Mouse (Mus musculus) intestine, embryonic 15.5 days (tissue): ENCODE data around the gene Cd2bp2. TPM values are rescaled to one million over a fixed set of nuclear protein-coding genes. Genes with fewer than 3 reads are reported as not detected.

Experiments used
- ATAC-seq: fragments of 200-750 bp; cut with Nextera tagmentation; 2 replicates; pipeline ENCODE4 v1.8.0; 2017; ENCODE audit warnings: moderate TSS enrichment, moderate library complexity
- H3K27ac ChIP-seq: fragments of 300-500 bp; sonication (generic); 2 replicates; pipeline ENCODE4 v1.5.1; 2015; ENCODE audit warnings: mild to moderate bottlenecking, inconsistent platforms
- H3K27me3 ChIP-seq: fragments of 300-500 bp; sonication (generic); replicated peaks from 2 replicates; pipeline ENCODE4 v1.6.1; 2015; ENCODE audit warnings: inconsistent platforms
- H3K36me3 ChIP-seq: fragments of 300-500 bp; sonication (generic); 2 replicates; pipeline ENCODE4 v1.6.1; 2015; ENCODE audit warnings: inconsistent platforms
- H3K4me1 ChIP-seq: fragments of 300-500 bp; sonication (generic); replicated peaks from 2 replicates; pipeline ENCODE4 v1.6.1; 2015; ENCODE audit warnings: inconsistent platforms
- H3K4me2 ChIP-seq: fragments of 300-500 bp; sonication (generic); replicated peaks from 2 replicates; pipeline ENCODE4 v1.6.1; 2015; ENCODE audit warnings: mild to moderate bottlenecking, inconsistent platforms
- H3K4me3 ChIP-seq: fragments of 300-500 bp; sonication (generic); replicated peaks from 2 replicates; pipeline ENCODE4 v1.5.1; 2015; ENCODE audit warnings: inconsistent platforms
- H3K9ac ChIP-seq: fragments of 300-500 bp; sonication (generic); 2 replicates; pipeline ENCODE4 v1.6.1; 2015; ENCODE audit warnings: inconsistent platforms
- H3K9me3 ChIP-seq: fragments of 300-500 bp; sonication (generic); 2 replicates; pipeline ENCODE4 v1.6.1; 2016; ENCODE audit warnings: inconsistent platforms
- WGBS: fragments of 180-500 bp; shearing (Covaris S2); methylation state at CpG from one replicate; pipeline ENCODE4 v1.1.7; 2015; 5-methylcytosine and 5-hydroxymethylcytosine counted together
- polyA plus RNA-seq: library from polyadenylated mRNA; unstranded; fragments of >200 nt; fragmentation: Nextera tagmentation; extraction: Ambion mirVana; gene quantifications from 2 replicates; pipeline ENCODE4 v1.2.1, GENCODE M21; 2015

Gene Cd2bp2
- polyA plus RNA-seq, 1 experiment from 2014 or later: 43.4 TPM

DNA sequence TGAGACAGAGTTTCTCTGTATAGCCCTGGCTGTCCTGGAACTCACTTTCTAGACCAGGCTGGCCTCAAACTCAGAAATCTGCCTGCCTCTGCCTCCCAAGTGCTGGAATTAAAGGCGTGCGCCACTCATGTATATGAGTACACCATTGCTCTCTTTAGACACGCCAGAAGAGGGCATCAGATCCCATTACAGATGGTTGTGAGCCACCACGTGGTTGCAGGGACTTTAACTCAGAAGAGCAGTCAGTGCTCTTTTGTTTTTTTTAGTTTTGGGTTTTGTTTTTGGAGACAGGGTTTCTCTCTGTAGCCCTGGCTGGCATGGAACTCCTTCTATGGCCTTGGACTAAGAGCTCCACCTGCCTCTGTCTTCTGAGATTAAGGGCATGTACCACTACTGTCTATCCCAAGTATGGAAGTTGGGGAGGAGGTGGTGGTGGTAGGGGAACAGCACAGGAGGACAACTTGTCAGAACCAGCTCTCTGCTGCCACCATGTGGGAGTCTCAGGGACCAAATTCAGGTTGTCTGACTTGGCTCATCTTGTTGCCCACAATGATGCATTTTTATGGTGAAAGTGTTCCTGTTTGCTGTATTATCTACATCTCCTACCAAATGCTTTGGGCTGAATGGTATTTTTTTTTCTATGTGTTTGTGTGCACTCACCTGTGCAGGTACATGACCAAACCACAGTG lies 32.9 kb upstream of the Cd2bp2 start:
- Histone ChIP-seq H3K9ac (no peak overlapping the region), H3K4me3 (no peak overlapping the region), H3K27ac (no peak overlapping the region), H3K36me3 (no peaks in the 10 kb centered on the region), H3K4me1 (peaks cover 12% of the 10 kb centered on the region), H3K27me3 (no peaks in the 10 kb centered on the region), H3K4me2 (no peak overlapping the region), H3K9me3 (no peaks in the 10 kb centered on the region)
- ATAC-seq: no peak
- 68% methylated on average over 4 of the region's 4 CpGs for WGBS

- Histone ChIP-seq H3K36me3 (no peaks in the 10 kb centered on the region), H3K9ac (no peak overlapping the region), H3K27me3 (no peaks in the 10 kb centered on the region), H3K4me1 (no peaks in the 10 kb centered on the region; the same call in 1 of the 2 replicates), H3K27ac (peak overlapping the region; percentile 4; the same call in 1 of the 2 replicates), H3K9me3 (no peaks in the 10 kb centered on the region), H3K4me3 (no peak overlapping the region), H3K4me2 (no peak overlapping the region)
- WGBS: 81% methylated on average over 11 of the region's 11 CpGs
- peak; percentile 65 for ATAC-seq
These were observed 29.5 kb upstream of the Cd2bp2 start for GRCm38 (mm10) chr7:127225147-127225995.

- ATAC-seq: no peak
- no peaks in the 10 kb centered on the region for H3K9me3 ChIP-seq
- no peak overlapping the region for H3K4me3 ChIP-seq
- H3K4me1 ChIP-seq: no peaks in the 10 kb centered on the region
- no peaks in the 10 kb centered on the region for H3K27me3 ChIP-seq
- H3K27ac ChIP-seq: no peak overlapping the region
- WGBS: 89% methylated on average over 6 of the region's 6 CpGs
- no peak overlapping the region for H3K9ac ChIP-seq
- H3K36me3 ChIP-seq: no peaks in the 10 kb centered on the region
- no peak overlapping the region for H3K4me2 ChIP-seq
These were observed 28.8 kb upstream of the Cd2bp2 start for GRCm38 (mm10) chr7:127224616-127225015.

GRCm38 (mm10) chr7:127223515-127224478 lies 27.9 kb upstream of the Cd2bp2 start:
- no peaks in the 10 kb centered on the region for H3K36me3 ChIP-seq
- no peak overlapping the region for H3K27ac ChIP-seq
- no peaks in the 10 kb centered on the region for H3K4me1 ChIP-seq
- H3K9me3 ChIP-seq: no peaks in the 10 kb centered on the region
- no peaks in the 10 kb centered on the region for H3K27me3 ChIP-seq
- H3K4me3 ChIP-seq: no peak overlapping the region
- no peak overlapping the region for H3K4me2 ChIP-seq
- 74% methylated on average over 6 of the region's 6 CpGs for WGBS
- no peak for ATAC-seq
- no peak overlapping the region for H3K9ac ChIP-seq

GRCm38 (mm10) chr7:127223106-127223505 lies 27.3 kb upstream of the Cd2bp2 start:
- H3K4me2 ChIP-seq: no peak overlapping the region
- H3K9me3 ChIP-seq: no peaks in the 10 kb centered on the region
- H3K27me3 ChIP-seq: no peaks in the 10 kb centered on the region
- H3K4me1 ChIP-seq: no peaks in the 10 kb centered on the region
- no peak overlapping the region for H3K9ac ChIP-seq
- no peak overlapping the region for H3K4me3 ChIP-seq
- H3K27ac ChIP-seq: no peak overlapping the region
- no peak for ATAC-seq
- H3K36me3 ChIP-seq: no peaks in the 10 kb centered on the region
- WGBS: 89% methylated on average over 3 of the region's 3 CpGs

GRCm38 (mm10) chr7:127220440-127220839 lies 24.6 kb upstream of the Cd2bp2 start:
- H3K27me3 ChIP-seq: no peaks in the 10 kb centered on the region
- no peak overlapping the region for H3K27ac ChIP-seq
- no peak overlapping the region for H3K4me2 ChIP-seq
- WGBS: 67% methylated on average over 6 of the region's 6 CpGs
- 0 out of 2 replicates have a peak, but pooled peaks cover 2% of the 10 kb centered on the region for H3K4me1 ChIP-seq
- H3K9ac ChIP-seq: no peak overlapping the region
- H3K9me3 ChIP-seq: no peaks in the 10 kb centered on the region
- H3K4me3 ChIP-seq: no peak overlapping the region
- ATAC-seq: no peak
- H3K36me3 ChIP-seq: no peaks in the 10 kb centered on the region

GRCm38 (mm10) chr7:127218670-127219069 lies 22.8 kb upstream of the Cd2bp2 start:
- H3K9me3 ChIP-seq: no peaks in the 10 kb centered on the region
- no peak overlapping the region for H3K9ac ChIP-seq
- 92% methylated on average over 4 of the region's 4 CpGs for WGBS
- no peak overlapping the region for H3K4me2 ChIP-seq
- H3K4me3 ChIP-seq: no peak overlapping the region
- no peaks in the 10 kb centered on the region for H3K36me3 ChIP-seq
- H3K27ac ChIP-seq: no peak overlapping the region
- 0 out of 2 replicates have a peak, but pooled peaks cover 9% of the 10 kb centered on the region for H3K4me1 ChIP-seq
- H3K27me3 ChIP-seq: no peaks in the 10 kb centered on the region
- ATAC-seq: no peak

- WGBS: 71% methylated on average over 10 of the region's 10 CpGs
- Histone ChIP-seq H3K27me3 (no peaks in the 10 kb centered on the region), H3K4me3 (no peak overlapping the region), H3K27ac (no peak overlapping the region), H3K4me1 (0 out of 2 replicates have a peak, but pooled peaks cover 9% of the 10 kb centered on the region), H3K36me3 (no peaks in the 10 kb centered on the region), H3K9ac (no peak overlapping the region), H3K9me3 (no peaks in the 10 kb centered on the region), H3K4me2 (no peak overlapping the region)
- ATAC-seq: no peak
These were observed 22.2 kb upstream of the Cd2bp2 start for GRCm38 (mm10) chr7:127217901-127218642.

- 76% methylated on average over 6 of the region's 6 CpGs for WGBS
These were observed 21.6 kb upstream of the Cd2bp2 start for GRCm38 (mm10) chr7:127217475-127217874.

DNA sequence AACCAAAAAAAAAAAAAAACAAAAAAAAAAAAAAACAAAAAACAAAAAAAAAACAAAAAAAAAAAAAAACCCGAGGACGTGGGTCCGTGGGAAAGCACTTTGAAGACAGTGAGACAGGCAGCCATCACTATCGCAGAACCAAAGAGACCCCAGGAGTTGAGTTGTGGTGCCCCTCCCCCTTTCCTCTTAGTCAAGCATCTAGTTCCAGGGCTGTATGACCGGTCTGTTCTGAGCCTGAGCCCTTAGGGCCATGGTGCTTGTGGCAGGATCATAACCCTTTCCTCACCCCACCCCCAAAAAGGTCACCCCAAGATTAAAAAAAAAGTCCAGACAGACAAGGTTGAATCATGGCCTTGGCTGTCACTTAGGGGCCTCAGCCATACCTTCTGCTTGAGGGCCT lies 20.5 kb upstream of the Cd2bp2 start:
- no peaks in the 10 kb centered on the region for H3K27me3 ChIP-seq
- 79% methylated on average over 5 of the region's 5 CpGs for WGBS
- H3K27ac ChIP-seq: no peak overlapping the region
- no peak overlapping the region for H3K4me2 ChIP-seq
- 0 out of 2 replicates have a peak, but pooled peaks cover 9% of the 10 kb centered on the region for H3K4me1 ChIP-seq
- H3K9me3 ChIP-seq: no peaks in the 10 kb centered on the region
- no peak overlapping the region for H3K9ac ChIP-seq
- no peak overlapping the region for H3K4me3 ChIP-seq
- no peaks in the 10 kb centered on the region for H3K36me3 ChIP-seq
- ATAC-seq: no peak

More at GRCm38 (mm10) chr7:127217475-127217874, 21.6 kb upstream of the Cd2bp2 start:
- Histone ChIP-seq H3K9me3 (no peaks in the 10 kb centered on the region), H3K27me3 (no peaks in the 10 kb centered on the region), H3K4me3 (no peak overlapping the region), H3K4me1 (0 out of 2 replicates have a peak, but pooled peaks cover 9% of the 10 kb centered on the region), H3K9ac (no peak overlapping the region), H3K36me3 (no peaks in the 10 kb centered on the region), H3K4me2 (no peak overlapping the region), H3K27ac (no peak overlapping the region)
- ATAC-seq: no peak
